In the genomic region with DNA sequence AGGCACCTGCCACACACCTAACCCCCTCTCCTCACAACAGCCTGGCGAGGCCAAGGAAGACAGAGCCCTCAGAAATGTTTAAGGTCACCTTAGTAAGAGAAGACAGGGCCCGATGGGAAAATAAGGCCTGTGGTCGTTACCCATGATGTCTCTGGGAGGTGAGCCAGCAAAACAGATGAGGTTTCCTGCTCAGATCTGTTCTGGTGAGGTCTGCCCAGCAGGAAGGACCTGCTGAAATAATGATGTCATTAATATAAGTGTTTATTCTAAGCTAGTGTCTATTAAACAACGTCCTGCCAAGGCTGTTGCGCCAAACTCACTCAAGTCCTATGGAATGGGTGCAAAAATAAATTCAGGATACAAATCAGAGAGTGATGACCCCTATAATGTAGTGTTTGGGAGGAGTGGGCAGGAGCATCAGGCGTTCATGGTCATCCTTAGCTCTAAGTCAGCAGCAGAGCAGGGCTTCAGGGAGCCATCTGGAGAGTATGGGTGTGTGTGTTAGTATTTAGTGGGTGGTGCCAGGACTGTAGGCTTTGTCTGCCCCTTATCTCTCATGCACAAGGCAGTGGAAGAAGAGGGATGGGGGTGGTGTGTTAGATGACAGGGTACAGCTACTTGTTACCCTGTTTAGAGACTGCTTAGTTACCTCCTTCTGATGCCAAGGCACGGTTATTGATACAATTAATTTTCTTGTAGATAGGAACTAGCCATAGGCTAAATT, we compare ENCODE assay signal across 11 mouse cellular contexts. TPM values are rescaled to one million over a fixed set of nuclear protein-coding genes. Genes with fewer than 3 reads are reported as not detected.
DNase-seq lines count a peak whose midpoint lies in the region; ATAC-seq and TF ChIP-seq lines count a peak whose summit lies in the region.
"Had no signal": no experiment of that assay in that cellular context is flagged by ENCODE, and none has a peak within 500 bp of the region (broad histone marks: within the 10 kb centered on the region; RNA-seq: fewer than 3 reads in every experiment).

No protein-coding gene starts in this region.

- no peak overlapping the region for H3K4me2 ChIP-seq in hindbrain, postnatal 0 days (ENCODE audit: low read depth, low read length)
- no peak overlapping the region for H3K4me2 ChIP-seq in hindbrain, embryonic 14.5 days (replicated peaks)

- intact Hi-C loops in gastrocnemius, adult 2 months (cut with DNase I): no loop called here

- TF ChIP-seq POLR2A in bone marrow, adult 2 months (IDR thresholded peaks at IDR 0.05; ENCODE audit: borderline replicate concordance, control insufficient read depth, low read depth, low read length): no peak

- no peaks in the 10 kb centered on the region for H3K4me1 ChIP-seq in hindbrain, postnatal 0 days (ENCODE audit: insufficient read depth, low read length)
- H3K4me1 ChIP-seq in hindbrain, embryonic 14.5 days (replicated peaks; ENCODE audit: control insufficient read depth, insufficient read depth, low read length): no peaks in the 10 kb centered on the region
- no peaks in the 10 kb centered on the region; the same call in 1 of the 2 replicates for H3K4me1 ChIP-seq in bone marrow, adult 2 months (ENCODE audit: control insufficient read depth, insufficient read depth, low read length)
- peaks cover 70% of the 10 kb centered on the region for H3K4me1 ChIP-seq in megakaryocyte, embryonic 14.5 days

- WGBS in hindbrain, postnatal 0 days: 57% methylated on average over 7 of the region's 7 CpGs
- 65% methylated on average over 7 of the region's 7 CpGs for WGBS in hindbrain, embryonic 14.5 days
- 48% methylated on average over 7 of the region's 7 CpGs for WGBS in bone marrow, adult 2 months

- no peaks in the 10 kb centered on the region for H3K9me3 ChIP-seq in hindbrain, postnatal 0 days (ENCODE audit: low read length)
- H3K9me3 ChIP-seq in hindbrain, embryonic 14.5 days (ENCODE audit: control insufficient read depth, low read length): no peaks in the 10 kb centered on the region
- H3K9me3 ChIP-seq in megakaryocyte, embryonic 14.5 days: no peaks in the 10 kb centered on the region

- ATAC-seq in hindbrain, postnatal 0 days: 0 out of 2 replicates have a peak, but pooled peaks have one; percentile 24
- no peak for ATAC-seq in hindbrain, embryonic 14.5 days (ENCODE audit: low FRiP score)

- no peaks in the 10 kb centered on the region for H3K27me3 ChIP-seq in hindbrain, postnatal 0 days (ENCODE audit: insufficient read depth, low read length)
- H3K27me3 ChIP-seq in hindbrain, embryonic 14.5 days (ENCODE audit: control insufficient read depth, insufficient read depth, low read length): no peaks in the 10 kb centered on the region
- peaks cover 2% of the 10 kb centered on the region for H3K27me3 ChIP-seq in megakaryocyte, embryonic 14.5 days (replicated peaks)

- TF ChIP-seq CTCF in hindbrain, postnatal 0 days (IDR thresholded peaks at IDR 0.05; ENCODE audit: low read depth): no peak
- no peak for TF ChIP-seq CTCF in bone marrow, adult 2 months (IDR thresholded peaks at IDR 0.05; ENCODE audit: control insufficient read depth, insufficient read depth, low read length)
- TF ChIP-seq CTCF in gastrocnemius, adult 2 months (IDR thresholded peaks at IDR 0.05): no peak

- no peak overlapping the region for H3K27ac ChIP-seq in hindbrain, postnatal 0 days
- H3K27ac ChIP-seq in hindbrain, embryonic 14.5 days: no peak overlapping the region
- H3K27ac ChIP-seq in bone marrow, adult 2 months (ENCODE audit: control insufficient read depth, insufficient read depth, low read depth, low read length, poor library complexity): peak overlapping the region; percentile 40
- H3K27ac ChIP-seq in gastrocnemius, adult 2 months: no peak overlapping the region

- H3K36me3 ChIP-seq in hindbrain, postnatal 0 days (ENCODE audit: insufficient read depth, low read length): no peaks in the 10 kb centered on the region
- H3K36me3 ChIP-seq in hindbrain, embryonic 14.5 days (replicated peaks; ENCODE audit: control insufficient read depth, insufficient read depth): no peaks in the 10 kb centered on the region
- no peaks in the 10 kb centered on the region for H3K36me3 ChIP-seq in megakaryocyte, embryonic 14.5 days (replicated peaks; ENCODE audit: low read length)

- no peak overlapping the region for H3K9ac ChIP-seq in hindbrain, postnatal 0 days (replicated peaks; ENCODE audit: low read length)
- H3K9ac ChIP-seq in hindbrain, embryonic 14.5 days: no peak overlapping the region

- no peak overlapping the region for H3K4me3 ChIP-seq in hindbrain, postnatal 0 days (ENCODE audit: low read length)
- H3K4me3 ChIP-seq in hindbrain, embryonic 14.5 days (replicated peaks; ENCODE audit: low read length): no peak overlapping the region
- no peak overlapping the region for H3K4me3 ChIP-seq in bone marrow, adult 2 months (replicated peaks; ENCODE audit: control insufficient read depth, low read depth, low read length)
- peak overlapping the region; percentile 57 for H3K4me3 ChIP-seq in megakaryocyte, embryonic 14.5 days (replicated peaks)
- no peak overlapping the region for H3K4me3 ChIP-seq in gastrocnemius, adult 2 months

- no peak for DNase-seq in hindbrain, postnatal 0 days (ENCODE audit: low spot score)
- DNase-seq in hindbrain, embryonic 14.5 days (ENCODE audit: low spot score): no peak
- DNase-seq in liver: peak; percentile 80
- no peak for DNase-seq in gastrocnemius, adult 2 months
- DNase-seq in frontal cortex, postnatal 25 days (ENCODE audit: low spot score in 2 of 2): no peak
- no peak for DNase-seq in adrenal gland, postnatal 14 days
- DNase-seq: cerebellum, adult 9-10 months; spleen, adult 18-20 months had no signal

RNA-seq across cellular contexts. Expression of a gene that starts 8.8 kb away (rescaled TPM):
- total RNA-seq in hindbrain, postnatal 0 days (2014; rRNA removed): 14.7 and 18.1 TPM in 2 replicates
- 24.9 and 26.8 TPM in 2 replicates for polyA plus RNA-seq in hindbrain, postnatal 0 days (2015; fragmentation: Nextera tagmentation; extraction: Ambion mirVana)
- polyA plus RNA-seq in hindbrain, embryonic 14.5 days (2014; fragmentation: Nextera tagmentation; extraction: Ambion mirVana): 27.1 and 27.4 TPM in 2 replicates
- polyA plus RNA-seq in bone marrow, adult 2 months (2011; ENCODE audit: insufficient read depth, insufficient read length, low replicate concordance, missing spikeins): 11.7 and 12.9 TPM in 2 replicates
- polyA plus RNA-seq in megakaryocyte, embryonic 14.5 days (2012; ENCODE audit: insufficient read depth, low replicate concordance): 1.2 TPM in 1 of 2 replicates, not detected in the other
- 1 to 10 TPM; 4.0 to 5.3 TPM for total RNA-seq in gastrocnemius, adult 2 months (2021)
- 16.6 and 17.0 TPM in 2 replicates for total RNA-seq in adrenal gland, postnatal 14 days (2021)

RNA-seq across cellular contexts. Expression of a gene that starts 31.3 kb away (rescaled TPM):
- total RNA-seq in hindbrain, postnatal 0 days (2014; rRNA removed): 37.6 and 48.8 TPM in 2 replicates
- polyA plus RNA-seq in hindbrain, postnatal 0 days (2015; fragmentation: Nextera tagmentation; extraction: Ambion mirVana): 9.4 and 11.1 TPM in 2 replicates
- polyA plus RNA-seq in hindbrain, embryonic 14.5 days (2014; fragmentation: Nextera tagmentation; extraction: Ambion mirVana): 9.5 and 11.7 TPM in 2 replicates
- polyA plus RNA-seq in bone marrow, adult 2 months (2011; ENCODE audit: insufficient read depth, insufficient read length, low replicate concordance, missing spikeins): 2.0 and 3.2 TPM in 2 replicates
- polyA plus RNA-seq in megakaryocyte, embryonic 14.5 days (2012; ENCODE audit: insufficient read depth, low replicate concordance): 1.2 TPM in 1 of 2 replicates, not detected in the other
- 1 to 10 TPM; 1.1 to 2.2 TPM for total RNA-seq in gastrocnemius, adult 2 months (2021)
- total RNA-seq in adrenal gland, postnatal 14 days (2021): 12.3 and 13.2 TPM in 2 replicates
- total RNA-seq: granulocyte monocyte progenitor cell, adult 5-6 weeks had no signal
